Mouse (Mus musculus) stomach, postnatal 0 days (tissue): ENCODE data around the gene Pitpnm3. TPM values are rescaled to one million over a fixed set of nuclear protein-coding genes. Genes with fewer than 3 reads are reported as not detected.

Experiments used
- ATAC-seq: fragments of 200-750 bp; cut with Nextera tagmentation; 2 replicates; pipeline ENCODE4 v1.8.0; 2017; ENCODE audit not compliant: low FRiP score, low TSS enrichment
- DNase-seq: peaks from one replicate; pipeline ENCODE4 v3.0.0-alpha.2; 2016; ENCODE audit warnings: low spot score
- H3K27ac ChIP-seq: fragments of 300-500 bp; sonication (generic); replicated peaks from 2 replicates; pipeline ENCODE4 v1.5.1; 2014; ENCODE audit warnings: mild to moderate bottlenecking, control low read depth
- H3K27me3 ChIP-seq: fragments of 300-500 bp; sonication (generic); 2 replicates; pipeline ENCODE4 v1.6.1; 2014; ENCODE audit warnings: low read length; ENCODE audit not compliant: control insufficient read depth, insufficient read depth
- H3K36me3 ChIP-seq: fragments of 300-500 bp; sonication (generic); 2 replicates; pipeline ENCODE4 v1.6.1; 2014; ENCODE audit warnings: low read length, mixed read lengths; ENCODE audit not compliant: control insufficient read depth, insufficient read depth
- H3K4me1 ChIP-seq: fragments of 300-500 bp; sonication (generic); replicated peaks from 2 replicates; pipeline ENCODE4 v1.6.1; 2014; ENCODE audit warnings: antibody characterized with exemption; ENCODE audit not compliant: control insufficient read depth, insufficient read depth
- H3K4me2 ChIP-seq: fragments of 300-500 bp; sonication (generic); replicated peaks from 2 replicates; pipeline ENCODE4 v1.6.1; 2014; ENCODE audit warnings: low read depth, mild to moderate bottlenecking, control low read depth, moderate library complexity
- H3K4me3 ChIP-seq: fragments of 300-500 bp; sonication (generic); 2 replicates; pipeline ENCODE4 v1.5.1; 2014; ENCODE audit warnings: low read depth, low read length, control low read depth
- H3K9ac ChIP-seq: fragments of 300-500 bp; sonication (generic); 2 replicates; pipeline ENCODE4 v1.6.1; 2014; ENCODE audit warnings: mild to moderate bottlenecking, low read length, control low read depth, mixed read lengths
- H3K9me3 ChIP-seq: fragments of 300-500 bp; sonication (generic); 2 replicates; pipeline ENCODE4 v1.6.1; 2016; ENCODE audit warnings: low read length; ENCODE audit not compliant: control insufficient read depth
- CTCF ChIP-seq: IDR thresholded peaks from 2 replicates; pipeline ENCODE4 v1.5.1; 2016; ENCODE audit warnings: antibody characterized with exemption, low read depth, mild to moderate bottlenecking, moderate library complexity
- EP300 ChIP-seq: optimal IDR thresholded peaks from 2 replicates; pipeline ENCODE3; 2016; ENCODE audit warnings: antibody characterized with exemption
- WGBS: fragments of 180-500 bp; shearing (Covaris S2); extraction: QIAGEN DNeasy Blood & Tissue Kit; methylation state at CpG from one replicate; pipeline ENCODE4 v1.1.7; 2014; 5-methylcytosine and 5-hydroxymethylcytosine counted together
- polyA plus RNA-seq: library from polyadenylated mRNA; unstranded; fragments of >200 nt; fragmentation: Nextera tagmentation; extraction: Ambion mirVana; gene quantifications from 2 replicates; pipeline ENCODE4 v1.2.1, GENCODE M21; 2015

Pitpnm3 gene
- polyA plus RNA-seq, 1 experiment from 2014 or later = 1.2 TPM

GRCm38 (mm10) chr11:72145182-72145876, 9.8 kb upstream of the Pitpnm3 start:
- Histone ChIP-seq H3K4me2 (no peak overlapping the region), H3K9me3 (no peaks in the 10 kb centered on the region), H3K27ac (no peak overlapping the region), H3K36me3 (no peaks in the 10 kb centered on the region), H3K4me3 (no peak overlapping the region), H3K27me3 (no peaks in the 10 kb centered on the region), H3K4me1 (no peaks in the 10 kb centered on the region), H3K9ac (no peak overlapping the region)
- peak; percentile 71 for DNase-seq
- 22% methylated on average over 2 of the region's 2 CpGs for WGBS
- ATAC-seq = no peak
- peak; percentile 74 for TF ChIP-seq CTCF
- TF ChIP-seq EP300 = no peak

GRCm38 (mm10) chr11:72142889-72143288, 7.3 kb upstream of the Pitpnm3 start:
- WGBS = 49% methylated on average over 10 of the region's 10 CpGs
- Histone ChIP-seq H3K4me2 (no peak overlapping the region), H3K27ac (no peak overlapping the region), H3K9me3 (no peaks in the 10 kb centered on the region), H3K4me1 (no peaks in the 10 kb centered on the region), H3K9ac (no peak overlapping the region), H3K36me3 (no peaks in the 10 kb centered on the region), H3K27me3 (no peaks in the 10 kb centered on the region), H3K4me3 (no peak overlapping the region)
- TF ChIP-seq CTCF (no peak), EP300 (no peak)
- ATAC-seq (peak; percentile 86), DNase-seq (peak; percentile 62)

- Histone ChIP-seq H3K27ac (no peak overlapping the region), H3K4me2 (no peak overlapping the region), H3K9me3 (no peaks in the 10 kb centered on the region), H3K4me3 (no peak overlapping the region), H3K27me3 (no peaks in the 10 kb centered on the region), H3K36me3 (no peaks in the 10 kb centered on the region), H3K4me1 (no peaks in the 10 kb centered on the region), H3K9ac (no peak overlapping the region)
- no peak for TF ChIP-seq CTCF
- no peak for TF ChIP-seq EP300
- ATAC-seq (peak; percentile 56; the same call in 1 of the 2 replicates), DNase-seq (peak; percentile 68)
- 28% methylated on average over 6 of the region's 6 CpGs for WGBS
Measured at GRCm38 (mm10) chr11:72140198-72140597, 4.6 kb upstream of the Pitpnm3 start.

- Histone ChIP-seq H3K27ac (peak overlapping the region; percentile 56), H3K36me3 (no peaks in the 10 kb centered on the region), H3K4me2 (peak overlapping the region; percentile 96), H3K27me3 (no peaks in the 10 kb centered on the region), H3K4me3 (peak overlapping the region; percentile 57), H3K4me1 (peaks cover 10% of the 10 kb centered on the region), H3K9me3 (no peaks in the 10 kb centered on the region), H3K9ac (peak overlapping the region; percentile 78; the same call in 1 of the 2 replicates)
- no peak for TF ChIP-seq EP300
- no peak for TF ChIP-seq CTCF
- WGBS = 48% methylated on average over 11 of the region's 11 CpGs
- peak; percentile 48 for DNase-seq
- ATAC-seq = peak; percentile 51
Measured at GRCm38 (mm10) chr11:72136231-72136982, 829 bp upstream of the Pitpnm3 start.

- peak overlapping the region; percentile 56 for H3K27ac ChIP-seq
- H3K9me3 ChIP-seq = no peaks in the 10 kb centered on the region
- H3K4me3 ChIP-seq = peak overlapping the region; percentile 57
- peaks cover 15% of the 10 kb centered on the region for H3K4me1 ChIP-seq
- ATAC-seq (no peak; the same call in 1 of the 2 replicates), DNase-seq (no peak)
- TF ChIP-seq EP300 (no peak), CTCF (no peak)
- H3K36me3 ChIP-seq = no peaks in the 10 kb centered on the region
- WGBS = 17% methylated on average over 24 of the region's 24 CpGs
- H3K9ac ChIP-seq = peak overlapping the region; percentile 78
- peak overlapping the region; percentile 96 for H3K4me2 ChIP-seq
- H3K27me3 ChIP-seq = no peaks in the 10 kb centered on the region
Measured at GRCm38 (mm10) chr11:72134536-72135382, 819 bp downstream of the Pitpnm3 start.
